Mouse (Mus musculus) MEL (cell line): ENCODE data around the gene Antxr1. TPM values are rescaled to one million over a fixed set of nuclear protein-coding genes. Genes with fewer than 3 reads are reported as not detected.

Source experiments
- DNase-seq: peaks from one replicate; pipeline ENCODE4 v3.0.0; 2011; ENCODE audit warnings: low read depth, low spot score
- H3K27ac ChIP-seq: 2 replicates; pipeline ENCODE4 v1.5.1; 2012; ENCODE audit warnings: low read depth, mild to moderate bottlenecking, control low read depth, low read length, moderate library complexity; ENCODE audit not compliant: control insufficient read depth
- H3K27me3 ChIP-seq, 2 experiments: fragments of 150-350 bp in 1 of 2; sonication (generic) in 1 of 2; 2 replicates each; pipeline ENCODE4 v1.6.1; 2012; ENCODE audit warnings: low read length in 2 of 2, mild to moderate bottlenecking in 2 of 2, improper control_type of control experiment in 1 of 2, moderate library complexity in 1 of 2; ENCODE audit not compliant: insufficient read depth in 2 of 2, control insufficient read depth in 1 of 2
- H3K36me3 ChIP-seq, 2 experiments: 2 replicates each; pipeline ENCODE4 v1.6.1; 2012 to 2014; ENCODE audit warnings: low read length in 2 of 2, improper control_type of control experiment in 1 of 2, inconsistent platforms in 1 of 2, mild to moderate bottlenecking in 1 of 2; ENCODE audit not compliant: insufficient read depth in 2 of 2, control insufficient read depth in 1 of 2
- H3K4me1 ChIP-seq, 2 experiments: fragments of 150-350 bp in 1 of 2; sonication (generic) in 1 of 2; 2 replicates each; pipeline ENCODE4 v1.6.1; 2012; ENCODE audit warnings: low read length in 2 of 2, improper control_type of control experiment in 1 of 2, mild to moderate bottlenecking in 1 of 2; ENCODE audit not compliant: insufficient read depth in 2 of 2, control insufficient read depth in 1 of 2
- H3K4me3 ChIP-seq, 2 experiments: fragments of 150-350 bp in 1 of 2; sonication (generic) in 1 of 2; 2 replicates each; pipeline ENCODE4 v1.5.1; 2012; ENCODE audit warnings: low read depth in 2 of 2, low read length in 2 of 2, mild to moderate bottlenecking in 2 of 2, moderate library complexity in 2 of 2, control low read depth in 1 of 2, improper control_type of control experiment in 1 of 2; ENCODE audit not compliant: control insufficient read depth in 1 of 2, insufficient read depth in 1 of 2
- H3K79me2 ChIP-seq: 2 replicates; pipeline ENCODE4 v1.6.1; 2012; ENCODE audit warnings: mild to moderate bottlenecking, low read length, moderate library complexity; ENCODE audit not compliant: control insufficient read depth, poor library complexity, insufficient read depth
- H3K9ac ChIP-seq: 2 replicates; pipeline ENCODE4 v1.6.1; 2012; ENCODE audit warnings: low read depth, mild to moderate bottlenecking, control low read depth, low read length, moderate library complexity; ENCODE audit not compliant: control insufficient read depth, poor library complexity, severe bottlenecking
- H3K9me3 ChIP-seq: fragments of 150-350 bp; sonication (generic); replicated peaks from 2 replicates; pipeline ENCODE4 v1.6.1; 2012; ENCODE audit warnings: mild to moderate bottlenecking, low read length, improper control_type of control experiment, moderate library complexity; ENCODE audit not compliant: insufficient read depth
- BHLHE40 ChIP-seq: IDR thresholded peaks from 2 replicates; pipeline ENCODE4 v1.6.1; 2012; ENCODE audit warnings: low read depth, mild to moderate bottlenecking, inconsistent platforms, low read length, improper control_type of control experiment, borderline replicate concordance
- CHD2 ChIP-seq: IDR thresholded peaks from 2 replicates; pipeline ENCODE4 v1.6.1; 2011; ENCODE audit warnings: low read length, improper control_type of control experiment
- E2F4 ChIP-seq: IDR thresholded peaks from 2 replicates; pipeline ENCODE4 v1.6.1; 2011; ENCODE audit warnings: low read depth, low read length, improper control_type of control experiment, borderline replicate concordance
- GATA1 ChIP-seq: IDR thresholded peaks from 2 replicates; pipeline ENCODE4 v1.6.1; 2011; ENCODE audit warnings: low read depth, low read length, improper control_type of control experiment
- MAFK ChIP-seq: IDR thresholded peaks from 2 replicates; pipeline ENCODE4 v1.6.1; 2011; ENCODE audit warnings: low read depth, mild to moderate bottlenecking, low read length, improper control_type of control experiment, borderline replicate concordance
- MEF2A ChIP-seq: IDR thresholded peaks from 2 replicates; pipeline ENCODE4 v1.6.1; 2014; ENCODE audit warnings: low read depth, mild to moderate bottlenecking, inconsistent platforms, low read length, improper control_type of control experiment; ENCODE audit not compliant: poor library complexity, insufficient replicate concordance, severe bottlenecking; ENCODE audit errors: extremely low read depth
- MYB ChIP-seq: IDR thresholded peaks from 2 replicates; pipeline ENCODE4 v1.6.1; 2011; ENCODE audit warnings: mild to moderate bottlenecking, low read depth, low read length, improper control_type of control experiment
- MYC ChIP-seq: IDR thresholded peaks from 2 replicates; pipeline ENCODE4 v1.6.1; 2011; ENCODE audit warnings: low read depth, mild to moderate bottlenecking, low read length, improper control_type of control experiment, moderate library complexity
- NRF1 ChIP-seq: IDR thresholded peaks from 2 replicates; pipeline ENCODE4 v1.6.1; 2014; ENCODE audit warnings: low read depth, mild to moderate bottlenecking, inconsistent platforms, low read length, improper control_type of control experiment, moderate library complexity; ENCODE audit not compliant: poor library complexity, insufficient read depth, severe bottlenecking
- POLR2AphosphoS2 ChIP-seq: IDR thresholded peaks from 2 replicates; pipeline ENCODE4 v1.6.1; 2011; ENCODE audit warnings: low read length, improper control_type of control experiment
- SIN3A ChIP-seq: IDR thresholded peaks from 2 replicates; pipeline ENCODE4 v1.6.1; 2012; ENCODE audit warnings: low read length, improper control_type of control experiment, inconsistent platforms
- TAL1 ChIP-seq: IDR thresholded peaks from 2 replicates; pipeline ENCODE4 v1.6.1; 2012; ENCODE audit warnings: mild to moderate bottlenecking, inconsistent platforms, low read length, moderate library complexity, mixed read lengths
- UBTF ChIP-seq: IDR thresholded peaks from 2 replicates; pipeline ENCODE4 v1.6.1; 2012; ENCODE audit warnings: low read depth, mild to moderate bottlenecking, inconsistent platforms, low read length, improper control_type of control experiment, moderate library complexity, borderline replicate concordance; ENCODE audit not compliant: insufficient read depth
- USF2 ChIP-seq, 2 experiments: IDR thresholded peaks; 2 replicates each; pipeline ENCODE4 v1.6.1; 2011 to 2012; ENCODE audit warnings: improper control_type of control experiment in 2 of 2, low read length in 2 of 2, borderline replicate concordance in 1 of 2, inconsistent platforms in 1 of 2, low read depth in 1 of 2, mild to moderate bottlenecking in 1 of 2; ENCODE audit not compliant: insufficient read depth in 1 of 2
- ZKSCAN1 ChIP-seq: IDR thresholded peaks from 2 replicates; pipeline ENCODE4 v1.6.1; 2012; ENCODE audit warnings: low read depth, mild to moderate bottlenecking, inconsistent platforms, low read length, improper control_type of control experiment, moderate library complexity
- polyA plus RNA-seq, 2 experiments: library from polyadenylated mRNA; stranded (reverse) in 1 of 2; unstranded in 1 of 2; fragments of >175 nt in 1 of 2; fragments of >200 nt in 1 of 2; gene quantifications; 2 replicates each; pipeline versions ENCODE4 v1.2.1 to v1.2.4; 2012; ENCODE audit warnings: low replicate concordance in 2 of 2, low read depth in 1 of 2; ENCODE audit not compliant: insufficient read length in 2 of 2, insufficient read depth in 1 of 2, missing spikeins in 1 of 2
- total RNA-seq: library from RNA; depleted of rRNA; stranded (reverse); fragments of 300-350 nt; gene quantifications from 2 replicates; pipeline ENCODE4 v1.2.3, GENCODE M21; 2012

The Antxr1 gene
- total and polyA plus RNA-seq, 3 experiments, result 0.10 TPM; not detected in 2

DNA sequence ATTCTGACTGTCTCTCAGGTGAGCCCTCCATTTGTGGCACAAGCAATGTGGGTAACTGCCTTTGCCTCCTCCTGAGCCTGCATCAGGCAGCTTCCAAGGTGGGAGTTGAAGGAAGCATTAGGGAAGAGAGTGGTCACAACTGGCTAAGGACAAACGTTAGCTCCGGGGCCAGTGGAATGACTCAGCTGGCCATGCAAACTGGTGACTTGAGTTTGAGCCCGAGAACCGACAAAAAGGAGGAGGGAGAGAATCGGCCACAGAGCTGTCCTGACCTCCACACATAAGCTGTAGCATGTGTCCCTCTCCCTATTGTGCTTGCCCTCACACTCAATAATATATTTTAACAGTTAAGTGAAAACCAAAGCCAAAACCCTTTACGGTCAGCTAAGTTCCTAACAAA is 152.9 kb downstream of the Antxr1 start:
- Histone ChIP-seq H3K27me3 (no peaks in the 10 kb centered on the region; a peak in 2 of 4 replicates), H3K79me2 (no peaks in the 10 kb centered on the region), H3K9me3 (no peaks in the 10 kb centered on the region), H3K4me1 (peaks cover 3 to 12% of the 10 kb centered on the region in 2 experiments; a peak in 3 of 4 replicates), H3K27ac (no peak overlapping the region), H3K36me3 (peaks cover 0 to 3% of the 10 kb centered on the region in 2 experiments; a peak in 1 of 4 replicates), H3K9ac (no peak overlapping the region), H3K4me3 (no peak overlapping the region)
- TF ChIP-seq MYC (no peak), POLR2AphosphoS2 (no peak), MYB (no peak), BHLHE40 (no peak), TAL1 (no peak), CHD2 (no peak), ZKSCAN1 (no peak), E2F4 (no peak), USF2 (IDR thresholded peaks at IDR 0.05; ENCODE audit: borderline replicate concordance in 1 of 2, insufficient read depth in 1 of 2, low read depth in 1 of 2, low read length in 2 of 2) (no peak), MAFK (no peak), SIN3A (no peak), NRF1 (no peak), UBTF (no peak), MEF2A (no peak)
- DNase-seq, result no peak

GRCm38 (mm10) chr6:87171461-87171860 is 164.2 kb downstream of the Antxr1 start:
- Histone ChIP-seq H3K4me3 (no peak overlapping the region), H3K9ac (no peak overlapping the region), H3K4me1 (no peaks in the 10 kb centered on the region), H3K36me3 (no peaks in the 10 kb centered on the region), H3K79me2 (no peaks in the 10 kb centered on the region), H3K27me3 (peaks cover 14 to 15% of the 10 kb centered on the region in 2 experiments), H3K9me3 (no peaks in the 10 kb centered on the region), H3K27ac (no peak overlapping the region)
- no peak for TF ChIP-seq USF2 (IDR thresholded peaks at IDR 0.05; ENCODE audit: borderline replicate concordance in 1 of 2, insufficient read depth in 1 of 2, low read depth in 1 of 2, low read length in 2 of 2)
- no peak for DNase-seq

GRCm38 (mm10) chr6:87170875-87171274 is 164.7 kb downstream of the Antxr1 start:
- Histone ChIP-seq H3K4me1 (no peaks in the 10 kb centered on the region), H3K4me3 (no peak overlapping the region), H3K9ac (no peak overlapping the region), H3K27me3 (peaks cover 13 to 14% of the 10 kb centered on the region in 2 experiments), H3K9me3 (no peaks in the 10 kb centered on the region), H3K79me2 (no peaks in the 10 kb centered on the region), H3K36me3 (no peaks in the 10 kb centered on the region), H3K27ac (no peak overlapping the region)
- DNase-seq, result no peak
- no peak for TF ChIP-seq GATA1
- TF ChIP-seq MAFK, result no peak
